Mouse (Mus musculus): ENCODE results near the gene Mex3d.

- TF ChIP-seq CTCF (IDR thresholded peaks at IDR 0.05; ENCODE audit: control insufficient read depth, insufficient read depth, insufficient replicate concordance, low read depth, low read length) (no peak), POLR2A (IDR thresholded peaks at IDR 0.05; ENCODE audit: control insufficient read depth, low read depth, low read length) (no peak)
These were observed 37.6 kb upstream of the Mex3d start for GRCm38 (mm10) chr10:80425041-80425440.

Measured in testis, adult 2 months (tissue).